Mouse (Mus musculus) kidney, adult 2 months (tissue): ENCODE data around the gene Faf1.

ENCODE experiments used
- CTCF ChIP-seq: fragments of 200-500 bp; conservative IDR thresholded peaks from 2 replicates; pipeline ENCODE4 v1.5.1; 2011; ENCODE audit warnings: low read depth, mild to moderate bottlenecking, control low read depth, low read length, moderate library complexity, mixed read lengths; ENCODE audit not compliant: insufficient read depth, insufficient read length
- POLR2A ChIP-seq: fragments of 200-500 bp; IDR thresholded peaks from one replicate; pipeline ENCODE4 v1.6.1; 2011; ENCODE audit warnings: low read depth, low read length, control low read depth

DNA sequence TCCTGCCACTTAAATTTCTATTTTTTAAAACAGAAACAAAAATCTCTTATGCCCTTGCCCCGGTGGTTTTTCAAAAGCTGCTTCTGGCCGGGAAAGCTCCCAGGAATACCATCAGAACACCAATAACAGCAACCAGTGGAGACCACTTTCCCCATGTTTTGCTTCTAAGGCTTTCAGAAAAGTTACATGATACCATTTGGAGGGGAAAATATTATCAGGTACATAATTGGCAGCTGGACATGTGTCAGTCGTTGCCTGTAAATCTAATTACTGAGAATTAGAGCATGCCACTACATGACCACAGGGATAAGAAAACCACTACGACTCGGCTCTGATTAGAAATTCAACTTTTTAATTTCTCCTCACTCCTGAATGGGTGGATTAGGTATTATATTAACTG lies 12.3 kb upstream of the Faf1 start:
- TF ChIP-seq POLR2A = no peak
- TF ChIP-seq CTCF = no peak
